Mouse (Mus musculus) liver, adult 2 months (tissue): ENCODE measurements around the gene Prkar2b.

Experiments
- CTCF ChIP-seq: fragments of 200-500 bp; IDR thresholded peaks from 2 replicates; pipeline ENCODE4 v1.5.1; 2011; ENCODE audit warnings: low read depth, low read length, control low read depth
- POLR2A ChIP-seq: fragments of 200-500 bp; IDR thresholded peaks from 2 replicates; pipeline ENCODE4 v1.6.1; 2011; ENCODE audit warnings: low read length, control low read depth; ENCODE audit not compliant: insufficient read depth; ENCODE audit errors: extremely low read depth

- no peak for TF ChIP-seq POLR2A
- no peak for TF ChIP-seq CTCF
Measured at GRCm38 (mm10) chr12:31937613-31938012, 123.5 kb downstream of the Prkar2b start.
